Mouse (Mus musculus) inflammation-experienced regulatory T-cells, adult 6 months (primary cell): ENCODE data around the gene Dusp3. TPM values are rescaled to one million over a fixed set of nuclear protein-coding genes. Genes with fewer than 3 reads are reported as not detected.

ENCODE experiments used
- ATAC-seq: one replicate; pipeline ENCODE4 v1.8.0; 2017
- polyA plus RNA-seq, 3 experiments: library from polyadenylated mRNA; unstranded; fragments of 100-300 nt; shearing (Covaris generic); gene quantifications; one replicate each; pipeline ENCODE4 v1.2.1; 2017

The Dusp3 gene
- polyA plus RNA-seq, 3 experiments from 2014 or later, result 1.1 to 4.3 (median 1.3) TPM

- ATAC-seq, result no peak
Observed at GRCm38 (mm10) chr11:101928030-101928762, 58.6 kb downstream of the Dusp3 start.

- no peak for ATAC-seq
Observed at GRCm38 (mm10) chr11:101926951-101927589, 59.7 kb downstream of the Dusp3 start.

- no peak for ATAC-seq
Observed at GRCm38 (mm10) chr11:101925636-101926035, 61.2 kb downstream of the Dusp3 start.

- no peak for ATAC-seq
Observed at GRCm38 (mm10) chr11:101924441-101924976, 62.3 kb downstream of the Dusp3 start.

- ATAC-seq, result no peak
Observed at GRCm38 (mm10) chr11:101923988-101924387, 62.8 kb downstream of the Dusp3 start.

GRCm38 (mm10) chr11:101921361-101921952 lies 65.4 kb downstream of the Dusp3 start:
- no peak for ATAC-seq

Other genes starting within 250 kb of the Dusp3 start
- under 1 TPM in 1 of 3 experiments, not detected in 2; 0.43 TPM for gene Etv4, start 201.6 kb downstream of the Dusp3 start, polyA plus RNA-seq
- not detected for gene Meox1, start 92.6 kb downstream of the Dusp3 start, polyA plus RNA-seq
- not detected for gene Sost, start 20.0 kb downstream of the Dusp3 start, polyA plus RNA-seq
- not detected for gene Cfap97d1, start 2.7 kb downstream of the Dusp3 start, polyA plus RNA-seq
- gene Mpp3, start 41.4 kb upstream of the Dusp3 start, polyA plus RNA-seq, result under 1 TPM in 1 of 3 experiments, not detected in 2; 0.25 TPM
- gene Cd300lg, start 54.5 kb upstream of the Dusp3 start, polyA plus RNA-seq, result under 1 TPM in 1 of 3 experiments, not detected in 2; 0.14 TPM
- gene Mpp2, start 101.5 kb upstream of the Dusp3 start, polyA plus RNA-seq, result 1 to 10 TPM; 1.8 to 6.9 (median 3.5) TPM
- gene Ppy, start 114.3 kb upstream of the Dusp3 start, polyA plus RNA-seq, result not detected
- gene Pyy, start 120.8 kb upstream of the Dusp3 start, polyA plus RNA-seq, result not detected
- gene Nags, start 158.5 kb upstream of the Dusp3 start, polyA plus RNA-seq, result under 1 TPM in 1 of 3 experiments, not detected in 2; 0.28 TPM
- gene Tmem101, start 169.4 kb upstream of the Dusp3 start, polyA plus RNA-seq, result 10 to 100 TPM; 11.9 to 15.3 (median 13.9) TPM
- gene Lsm12, start 198.3 kb upstream of the Dusp3 start, polyA plus RNA-seq, result 10 to 100 TPM; 58.3 to 99.6 (median 68.0) TPM
- 10 to 100 TPM; 18.7 to 39.7 (median 37.9) TPM for gene G6pc3, start 202.6 kb upstream of the Dusp3 start, polyA plus RNA-seq
- gene Hdac5, start 243.2 kb upstream of the Dusp3 start, polyA plus RNA-seq, result 1 to 10 TPM; 6.8 to 8.2 (median 7.7) TPM